In genomic region chr11:116312359-116312758, GRCm38 (mm10) we compare ENCODE assay signal across 15 mouse cellular contexts. TPM values are rescaled to one million over a fixed set of nuclear protein-coding genes. Genes with fewer than 3 reads are reported as not detected.
A peak's percentile ranks its signal among the peaks of the same experiment; 100 is the strongest.
DNase-seq lines count a peak whose midpoint lies in the region; ATAC-seq and TF ChIP-seq lines count a peak whose summit lies in the region.
"Had no signal": no experiment of that assay in that cellular context is flagged by ENCODE, and none has a peak within 500 bp of the region (broad histone marks: within the 10 kb centered on the region; RNA-seq: fewer than 3 reads in every experiment).

No protein-coding gene starts in this region.

- no peaks in the 10 kb centered on the region; the same call in 1 of the 2 replicates for H3K27me3 ChIP-seq in kidney, embryonic 15.5 days
- no peaks in the 10 kb centered on the region for H3K27me3 ChIP-seq in midbrain, embryonic 11.5 days (ENCODE audit: control insufficient read depth, insufficient read depth, low read length)
- H3K27me3 ChIP-seq in midbrain, embryonic 16.5 days (ENCODE audit: control insufficient read depth, insufficient read depth, low read depth, low read length), result no peaks in the 10 kb centered on the region
- H3K27me3 ChIP-seq in embryonic facial prominence, embryonic 12.5 days, result no peaks in the 10 kb centered on the region
- H3K27me3 ChIP-seq in myocyte (ENCODE audit: control insufficient read depth, insufficient read depth, insufficient read length), result no peaks in the 10 kb centered on the region
- H3K27me3 ChIP-seq in kidney, adult 2 months (replicated peaks; ENCODE audit: control insufficient read depth, insufficient read depth, low read length), result no peaks in the 10 kb centered on the region

- no peak for TF ChIP-seq CTCF in kidney, adult 2 months (conservative IDR thresholded peaks at IDR 0.05; ENCODE audit: insufficient read depth, insufficient read length, low read depth, low read length)

- no peak for TF ChIP-seq POLR2A in myocyte (IDR thresholded peaks at IDR 0.05; ENCODE audit: insufficient read length, low read depth)
- no peak for TF ChIP-seq POLR2A in kidney, adult 2 months (IDR thresholded peaks at IDR 0.05; ENCODE audit: low read depth, low read length)

- no peaks in the 10 kb centered on the region for H3K9me3 ChIP-seq in kidney, embryonic 15.5 days (replicated peaks)
- no peaks in the 10 kb centered on the region for H3K9me3 ChIP-seq in midbrain, embryonic 11.5 days (ENCODE audit: control insufficient read depth, low read length)
- no peaks in the 10 kb centered on the region for H3K9me3 ChIP-seq in midbrain, embryonic 16.5 days (replicated peaks; ENCODE audit: control insufficient read depth, low read length, poor library complexity, severe bottlenecking)
- no peaks in the 10 kb centered on the region for H3K9me3 ChIP-seq in embryonic facial prominence, embryonic 12.5 days
- H3K9me3 ChIP-seq: G1E; liver, embryonic 12.5 days had no signal

- no peak overlapping the region for H3K4me3 ChIP-seq in kidney, embryonic 15.5 days (replicated peaks)
- no peak overlapping the region for H3K4me3 ChIP-seq in midbrain, embryonic 11.5 days (ENCODE audit: low read depth, low read length)
- H3K4me3 ChIP-seq in midbrain, embryonic 16.5 days (ENCODE audit: low read depth, low read length), result no peak overlapping the region
- H3K4me3 ChIP-seq in embryonic facial prominence, embryonic 12.5 days, result no peak overlapping the region
- no peak overlapping the region for H3K4me3 ChIP-seq in myocyte
- no peak overlapping the region for H3K4me3 ChIP-seq in kidney, adult 2 months (ENCODE audit: insufficient read depth, low read depth, low read length)
- H3K4me3 ChIP-seq: heart, adult 2 months; liver, embryonic 12.5 days had no signal

- WGBS in kidney, embryonic 15.5 days, result 43% methylated on average over 8 of the region's 8 CpGs
- WGBS in midbrain, embryonic 11.5 days, result 63% methylated on average over 8 of the region's 8 CpGs
- WGBS in midbrain, embryonic 16.5 days, result 59% methylated on average over 8 of the region's 8 CpGs
- 45% methylated on average over 8 of the region's 8 CpGs for WGBS in embryonic facial prominence, embryonic 12.5 days
- WGBS in kidney, adult 2 months, result 53% methylated on average over 8 of the region's 8 CpGs

- no peak overlapping the region for H3K27ac ChIP-seq in kidney, embryonic 15.5 days
- no peak overlapping the region for H3K27ac ChIP-seq in midbrain, embryonic 11.5 days (ENCODE audit: low read depth, low read length)
- no peak overlapping the region for H3K27ac ChIP-seq in midbrain, embryonic 16.5 days (ENCODE audit: low read length)
- 0 out of 2 replicates have a peak overlapping the region, but pooled peaks have one; percentile 30 for H3K27ac ChIP-seq in embryonic facial prominence, embryonic 12.5 days
- no peak overlapping the region for H3K27ac ChIP-seq in kidney, adult 2 months (ENCODE audit: insufficient read depth, low read depth, low read length)
- H3K27ac ChIP-seq: heart, adult 2 months; hindbrain, postnatal 0 days; liver, embryonic 12.5 days had no signal

- no peak overlapping the region for H3ac ChIP-seq in myocyte (ENCODE audit: control insufficient read depth, insufficient read length)

- H3K36me3 ChIP-seq in kidney, embryonic 15.5 days, result no peaks in the 10 kb centered on the region
- H3K36me3 ChIP-seq in midbrain, embryonic 11.5 days (ENCODE audit: control insufficient read depth, insufficient read depth, low read length), result no peaks in the 10 kb centered on the region
- no peaks in the 10 kb centered on the region for H3K36me3 ChIP-seq in midbrain, embryonic 16.5 days (ENCODE audit: control insufficient read depth, insufficient read depth, low read length)
- H3K36me3 ChIP-seq in embryonic facial prominence, embryonic 12.5 days, result no peaks in the 10 kb centered on the region
- no peaks in the 10 kb centered on the region for H3K36me3 ChIP-seq in myocyte (ENCODE audit: control insufficient read depth, insufficient read depth)
- H3K36me3 ChIP-seq in kidney, adult 2 months (ENCODE audit: control insufficient read depth, insufficient read depth, low read length), result no peaks in the 10 kb centered on the region
- H3K36me3 ChIP-seq: G1E; liver, embryonic 12.5 days had no signal

- DNase-seq in kidney, adult 8-10 months, result no peak
- DNase-seq in midbrain, embryonic 11.5 days (ENCODE audit: low spot score, missing footprints), result peak; percentile 85
- no peak for DNase-seq in ovary, postnatal 36 days (ENCODE audit: low spot score)
- no peak for DNase-seq in kidney, adult 2 months
- DNase-seq: cerebellum, adult 18-20 months; heart, adult 2 months; kidney, postnatal 14 days; spleen, adult 18-20 months had no signal

- H3K4me1 ChIP-seq in kidney, embryonic 15.5 days, result peaks cover 5% of the 10 kb centered on the region; the same call in 1 of the 2 replicates
- peaks cover 5% of the 10 kb centered on the region for H3K4me1 ChIP-seq in midbrain, embryonic 11.5 days (ENCODE audit: control insufficient read depth, insufficient read depth, low read length)
- no peaks in the 10 kb centered on the region for H3K4me1 ChIP-seq in midbrain, embryonic 16.5 days (ENCODE audit: control insufficient read depth, insufficient read depth, low read length)
- 0 out of 2 replicates have a peak, but pooled peaks cover 3% of the 10 kb centered on the region for H3K4me1 ChIP-seq in embryonic facial prominence, embryonic 12.5 days
- H3K4me1 ChIP-seq in kidney, adult 2 months (ENCODE audit: control insufficient read depth, insufficient read depth, low read length), result no peaks in the 10 kb centered on the region

- no peaks in the 10 kb centered on the region for H3K79me2 ChIP-seq in myocyte (ENCODE audit: control insufficient read depth, insufficient read depth)

- ATAC-seq in kidney, embryonic 15.5 days (replicated peaks; ENCODE audit: low FRiP score), result 0 out of 2 replicates have a peak, but pooled peaks have one; percentile 52
- peak; percentile 59; the same call in 1 of the 2 replicates for ATAC-seq in midbrain, embryonic 11.5 days (ENCODE audit: low FRiP score)
- ATAC-seq in midbrain, embryonic 16.5 days, result no peak
- ATAC-seq in embryonic facial prominence, embryonic 12.5 days (ENCODE audit: insufficient number of reproducible peaks, insufficient read depth, low FRiP score, low TSS enrichment), result no peak
- ATAC-seq: hindbrain, postnatal 0 days; liver, embryonic 12.5 days had no signal

- H3K4me2 ChIP-seq in kidney, embryonic 15.5 days, result no peak overlapping the region
- H3K4me2 ChIP-seq in midbrain, embryonic 11.5 days, result no peak overlapping the region
- H3K4me2 ChIP-seq in midbrain, embryonic 16.5 days (ENCODE audit: low read length), result no peak overlapping the region
- H3K4me2 ChIP-seq in embryonic facial prominence, embryonic 12.5 days (replicated peaks), result no peak overlapping the region
- H3K4me2 ChIP-seq in myocyte (ENCODE audit: low read depth), result no peak overlapping the region
- H3K4me2 ChIP-seq: liver, embryonic 12.5 days had no signal

- no peak overlapping the region for H3K9ac ChIP-seq in kidney, embryonic 15.5 days
- H3K9ac ChIP-seq in midbrain, embryonic 11.5 days (ENCODE audit: low read length), result no peak overlapping the region
- no peak overlapping the region for H3K9ac ChIP-seq in midbrain, embryonic 16.5 days (ENCODE audit: low read depth, low read length)
- peak overlapping the region; percentile 15; the same call in 1 of the 2 replicates for H3K9ac ChIP-seq in embryonic facial prominence, embryonic 12.5 days
- H3K9ac ChIP-seq: liver, embryonic 12.5 days had no signal

TF ChIP-seq in myocyte, 11 proteins besides CTCF, POLR2A, EP300 and RAD21 (continues in another document):
- TF ChIP-seq POLR2AphosphoS2 (IDR thresholded peaks at IDR 0.05; ENCODE audit: insufficient read length, low read depth) (no peak), TCF12 (IDR thresholded peaks at IDR 0.05; ENCODE audit: insufficient read depth, poor library complexity, severe bottlenecking) (peak; percentile 61), MYOD1 (IDR thresholded peaks at IDR 0.05; ENCODE audit: control insufficient read depth in 1 of 3, insufficient read length in 2 of 3, low read depth in 2 of 3) (peak; percentile 31 to 88 (median 86)), USF1 (IDR thresholded peaks at IDR 0.05; ENCODE audit: low read depth) (no peak), REST (IDR thresholded peaks at IDR 0.05; ENCODE audit: insufficient read depth, insufficient read length) (no peak)

RNA-seq across cellular contexts. Expression of gene Exoc7, which starts 5.3 kb away (rescaled TPM):
- polyA plus RNA-seq in kidney, embryonic 15.5 days (2015; fragmentation: Nextera tagmentation; extraction: Ambion mirVana), result 61.8 and 64.0 TPM in 2 replicates
- polyA plus RNA-seq in midbrain, embryonic 11.5 days (2014; fragmentation: Nextera tagmentation; extraction: Ambion mirVana), result 59.9 and 61.3 TPM in 2 replicates
- 122 and 127 TPM in 2 replicates for polyA plus RNA-seq in midbrain, embryonic 16.5 days (2015; fragmentation: Nextera tagmentation; extraction: Ambion mirVana)
- 78.8 and 83.9 TPM in 2 replicates for polyA plus RNA-seq in embryonic facial prominence, embryonic 12.5 days (2016; fragmentation: Nextera tagmentation; extraction: Ambion mirVana)
- 55.0 TPM for polyA plus RNA-seq in myocyte (2012; fragmentation: generic; extraction: Trizol)
- 33.2 and 33.5 TPM in 2 replicates for polyA plus RNA-seq in kidney, adult 2 months (2012; rRNA removed)

RNA-seq across cellular contexts. Expression of gene Foxj1, which starts 22.8 kb away (rescaled TPM):
- 2.9 TPM in 2 replicates for polyA plus RNA-seq in kidney, embryonic 15.5 days (2015; fragmentation: Nextera tagmentation; extraction: Ambion mirVana)
- polyA plus RNA-seq in midbrain, embryonic 11.5 days (2014; fragmentation: Nextera tagmentation; extraction: Ambion mirVana), result 3.5 and 3.8 TPM in 2 replicates
- 12.1 and 13.6 TPM in 2 replicates for polyA plus RNA-seq in midbrain, embryonic 16.5 days (2015; fragmentation: Nextera tagmentation; extraction: Ambion mirVana)
- polyA plus RNA-seq in embryonic facial prominence, embryonic 12.5 days (2016; fragmentation: Nextera tagmentation; extraction: Ambion mirVana), result 1.0 and 1.8 TPM in 2 replicates
- polyA plus RNA-seq in myocyte (2012; fragmentation: generic; extraction: Trizol), result 0.08 TPM
- polyA plus RNA-seq in kidney, adult 2 months (2012; rRNA removed), result 0.80 and 1.0 TPM in 2 replicates

RNA-seq across cellular contexts. Expression of gene Galr2, which starts 31.6 kb away (rescaled TPM):
- 0.22 and 0.32 TPM in 2 replicates for polyA plus RNA-seq in kidney, embryonic 15.5 days (2015; fragmentation: Nextera tagmentation; extraction: Ambion mirVana)
- 0.07 and 0.34 TPM in 2 replicates for polyA plus RNA-seq in midbrain, embryonic 11.5 days (2014; fragmentation: Nextera tagmentation; extraction: Ambion mirVana)
- polyA plus RNA-seq in midbrain, embryonic 16.5 days (2015; fragmentation: Nextera tagmentation; extraction: Ambion mirVana), result 0.46 and 0.62 TPM in 2 replicates
- polyA plus RNA-seq in embryonic facial prominence, embryonic 12.5 days (2016; fragmentation: Nextera tagmentation; extraction: Ambion mirVana), result 0.47 and 0.56 TPM in 2 replicates
- 1.5 TPM for polyA plus RNA-seq in myocyte (2012; fragmentation: generic; extraction: Trizol)
- polyA plus RNA-seq in kidney, adult 2 months (2012; rRNA removed), result 3.3 and 5.3 TPM in 2 replicates
- polyA plus RNA-seq: G1E; liver, embryonic 12.5 days had no signal

RNA-seq across cellular contexts. Expression of gene Srp68, which starts 38.3 kb away (rescaled TPM):
- polyA plus RNA-seq in kidney, embryonic 15.5 days (2015; fragmentation: Nextera tagmentation; extraction: Ambion mirVana), result 91.3 and 96.5 TPM in 2 replicates
- polyA plus RNA-seq in midbrain, embryonic 11.5 days (2014; fragmentation: Nextera tagmentation; extraction: Ambion mirVana), result 72.8 and 78.6 TPM in 2 replicates
- polyA plus RNA-seq in midbrain, embryonic 16.5 days (2015; fragmentation: Nextera tagmentation; extraction: Ambion mirVana), result 58.2 and 59.2 TPM in 2 replicates
- polyA plus RNA-seq in embryonic facial prominence, embryonic 12.5 days (2016; fragmentation: Nextera tagmentation; extraction: Ambion mirVana), result 105 and 107 TPM in 2 replicates
- polyA plus RNA-seq in myocyte (2012; fragmentation: generic; extraction: Trizol), result 83.0 TPM
- 53.7 and 53.8 TPM in 2 replicates for polyA plus RNA-seq in kidney, adult 2 months (2012; rRNA removed)

Comparison
In these comparisons a context has a peak if more than half of its experiments do, and no peak if none do; other contexts are left out.
1. ATAC-seq: peak in kidney, embryonic 15.5 days (single experiment) and midbrain, embryonic 11.5 days (single experiment); none in midbrain, embryonic 16.5 days (single experiment) and embryonic facial prominence, embryonic 12.5 days (single experiment).